Mouse (Mus musculus) T-cell, adult 2 months (primary cell): Measurements from ENCODE around the gene Ppp1r14b.

Source experiments
- DNase-seq: peaks from one replicate; pipeline ENCODE4 v3.0.0; 2022; ENCODE audit warnings: low spot score

Gene Ppp1r14b

GRCm38 (mm10) chr19:6942764-6943163, 32.0 kb upstream of the Ppp1r14b start:
- no peak for DNase-seq

- DNase-seq = no peak
Measured at GRCm38 (mm10) chr19:6943709-6944108, 31.1 kb upstream of the Ppp1r14b start.

GRCm38 (mm10) chr19:6947742-6948141, 27.0 kb upstream of the Ppp1r14b start:
- no peak for DNase-seq

- DNase-seq = no peak
Measured at GRCm38 (mm10) chr19:6948186-6948585, 26.6 kb upstream of the Ppp1r14b start.

- DNase-seq = no peak
Measured at GRCm38 (mm10) chr19:6949532-6949931, 25.2 kb upstream of the Ppp1r14b start.

- no peak for DNase-seq
Measured at GRCm38 (mm10) chr19:6949951-6950350, 24.8 kb upstream of the Ppp1r14b start.

GRCm38 (mm10) chr19:6950613-6951153, 24.1 kb upstream of the Ppp1r14b start:
- DNase-seq = peak; percentile 37

GRCm38 (mm10) chr19:6951381-6951968, 23.3 kb upstream of the Ppp1r14b start:
- DNase-seq = peak; percentile 62

GRCm38 (mm10) chr19:6951994-6952711, 22.6 kb upstream of the Ppp1r14b start:
- peak; percentile 34 for DNase-seq

GRCm38 (mm10) chr19:6952712-6953037, 22.1 kb upstream of the Ppp1r14b start:
- no peak for DNase-seq

- no peak for DNase-seq
Measured at GRCm38 (mm10) chr19:6954046-6954445, 20.7 kb upstream of the Ppp1r14b start.

GRCm38 (mm10) chr19:6955424-6955823, 19.3 kb upstream of the Ppp1r14b start:
- no peak for DNase-seq

- no peak for DNase-seq
Measured at GRCm38 (mm10) chr19:6956461-6956860, 18.3 kb upstream of the Ppp1r14b start.

- DNase-seq = no peak
Measured at GRCm38 (mm10) chr19:6968491-6969271, 6.1 kb upstream of the Ppp1r14b start.

GRCm38 (mm10) chr19:6969291-6969664, 5.5 kb upstream of the Ppp1r14b start:
- DNase-seq = no peak

- peak; percentile 65 for DNase-seq
Measured at GRCm38 (mm10) chr19:6969665-6970381, 4.9 kb upstream of the Ppp1r14b start.

GRCm38 (mm10) chr19:6970460-6971085, 4.2 kb upstream of the Ppp1r14b start:
- DNase-seq = no peak

- DNase-seq = no peak
Measured at GRCm38 (mm10) chr19:6971644-6972043, 3.1 kb upstream of the Ppp1r14b start.

- no peak for DNase-seq
Measured at GRCm38 (mm10) chr19:6972247-6972917, 2.4 kb upstream of the Ppp1r14b start.

- no peak for DNase-seq
Measured at GRCm38 (mm10) chr19:6973581-6974190, 1.1 kb upstream of the Ppp1r14b start.
